Mouse (Mus musculus): ENCODE measurements around the gene Dyrk1a. TPM values are rescaled to one million over a fixed set of nuclear protein-coding genes. Genes with fewer than 3 reads are reported as not detected.

Gene Dyrk1a
- total RNA-seq, 2 experiments from 2014 or later, result 96.7 to 105 TPM

DNA sequence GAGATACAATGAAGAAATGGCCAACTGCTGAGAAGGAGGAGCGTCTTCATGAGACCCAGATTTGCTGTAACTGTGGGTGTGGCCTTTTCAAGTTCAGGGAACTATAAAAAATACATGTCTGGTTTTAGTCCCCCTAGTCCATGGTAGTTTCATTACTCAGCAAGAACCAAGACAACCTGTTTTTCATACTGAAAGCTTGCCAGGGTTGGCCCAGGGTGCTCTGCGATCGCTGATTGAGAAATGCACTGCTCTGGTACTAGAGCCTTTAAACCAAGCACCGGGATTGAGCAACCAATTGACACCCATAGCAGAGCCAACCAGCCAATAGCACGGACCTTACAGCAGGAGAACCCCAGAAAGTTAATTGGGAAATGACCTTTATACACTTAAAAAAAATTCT lies 13.6 kb upstream of the Dyrk1a start:
- no peak for DNase-seq (ENCODE audit: low spot score)

DNA sequence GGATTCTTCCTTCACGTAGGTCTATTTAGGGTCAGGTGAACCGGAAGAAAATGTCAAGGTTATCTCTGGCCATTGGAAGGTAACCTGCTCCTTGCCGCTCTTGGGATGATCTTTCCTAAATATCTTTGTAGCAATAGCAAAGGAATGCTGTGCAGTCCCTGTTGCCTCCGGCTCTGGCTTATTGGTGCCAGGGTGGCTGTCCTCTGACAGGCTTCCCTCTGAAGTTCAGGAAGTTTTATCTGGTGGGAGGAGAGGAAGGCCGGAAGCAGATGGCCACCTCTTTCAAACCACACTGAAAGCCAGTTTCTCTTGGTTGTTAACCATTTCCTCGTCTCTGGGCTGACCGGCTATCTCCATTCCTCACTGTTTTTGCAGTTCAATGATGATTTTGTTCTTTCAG lies 10.5 kb upstream of the Dyrk1a start:
- DNase-seq (ENCODE audit: low spot score), result no peak

GRCm38 (mm10) chr16:94559782-94560181 lies 10.0 kb upstream of the Dyrk1a start:
- DNase-seq (ENCODE audit: low spot score), result no peak

GRCm38 (mm10) chr16:94560618-94561017 lies 9.2 kb upstream of the Dyrk1a start:
- no peak for DNase-seq (ENCODE audit: low spot score)

GRCm38 (mm10) chr16:94566124-94566523 lies 3.7 kb upstream of the Dyrk1a start:
- no peak for DNase-seq (ENCODE audit: low spot score)

DNA sequence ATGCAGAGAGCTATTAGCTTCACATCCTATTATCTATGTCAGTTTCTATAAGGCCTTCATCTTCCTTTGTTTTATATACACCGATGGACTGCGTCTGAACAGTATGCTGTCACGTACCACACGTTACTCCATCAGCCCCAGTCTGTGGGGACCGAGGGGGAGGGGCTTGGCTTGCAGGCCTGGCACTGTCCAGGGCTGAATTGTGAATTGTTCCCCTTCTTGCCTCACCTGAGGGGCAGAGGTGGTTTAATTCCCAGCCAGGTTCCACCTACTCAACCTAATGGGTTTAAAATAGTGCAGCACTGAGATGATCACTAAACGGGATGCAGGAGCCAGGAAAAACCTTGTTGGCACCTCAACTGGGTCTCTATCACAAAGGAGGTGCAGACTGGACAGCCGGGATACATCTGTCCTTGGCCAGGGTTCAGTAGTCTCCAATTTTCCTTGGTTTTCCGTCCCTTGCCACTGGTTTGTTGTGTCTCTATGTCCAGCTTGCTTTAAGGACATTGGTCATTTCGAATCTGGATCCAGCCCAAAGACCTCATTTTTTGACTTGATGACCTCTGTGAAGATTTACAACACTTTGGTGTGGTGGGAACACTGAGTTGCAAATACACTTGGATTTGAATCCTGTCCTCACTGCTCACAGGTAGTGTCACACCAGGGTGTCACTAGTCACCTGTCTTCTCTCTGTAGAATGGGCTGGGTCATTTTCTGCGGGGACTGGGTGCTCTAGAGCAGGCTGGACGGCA lies 2.8 kb upstream of the Dyrk1a start:
- DNase-seq (ENCODE audit: low spot score), result no peak

DNA sequence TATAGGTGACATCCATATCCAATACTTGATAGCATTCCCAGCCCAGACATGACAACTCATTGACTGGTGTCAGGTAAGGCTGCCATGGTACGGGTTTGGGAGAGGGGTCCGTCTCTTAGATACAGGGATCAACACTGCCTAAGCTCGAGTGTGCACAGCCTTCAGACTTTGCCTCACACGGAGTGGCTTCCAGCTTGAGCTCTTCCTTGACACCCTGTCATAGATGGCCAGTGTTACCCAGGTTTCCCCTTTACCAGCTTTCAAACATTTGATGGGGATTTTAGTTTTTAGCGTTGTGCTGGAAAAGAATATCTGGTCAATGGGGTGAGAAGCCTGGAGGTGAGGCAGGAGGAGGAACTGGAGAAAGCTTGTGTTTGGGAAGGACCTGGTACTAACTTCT lies 2.1 kb upstream of the Dyrk1a start:
- no peak for DNase-seq (ENCODE audit: low spot score)

DNA sequence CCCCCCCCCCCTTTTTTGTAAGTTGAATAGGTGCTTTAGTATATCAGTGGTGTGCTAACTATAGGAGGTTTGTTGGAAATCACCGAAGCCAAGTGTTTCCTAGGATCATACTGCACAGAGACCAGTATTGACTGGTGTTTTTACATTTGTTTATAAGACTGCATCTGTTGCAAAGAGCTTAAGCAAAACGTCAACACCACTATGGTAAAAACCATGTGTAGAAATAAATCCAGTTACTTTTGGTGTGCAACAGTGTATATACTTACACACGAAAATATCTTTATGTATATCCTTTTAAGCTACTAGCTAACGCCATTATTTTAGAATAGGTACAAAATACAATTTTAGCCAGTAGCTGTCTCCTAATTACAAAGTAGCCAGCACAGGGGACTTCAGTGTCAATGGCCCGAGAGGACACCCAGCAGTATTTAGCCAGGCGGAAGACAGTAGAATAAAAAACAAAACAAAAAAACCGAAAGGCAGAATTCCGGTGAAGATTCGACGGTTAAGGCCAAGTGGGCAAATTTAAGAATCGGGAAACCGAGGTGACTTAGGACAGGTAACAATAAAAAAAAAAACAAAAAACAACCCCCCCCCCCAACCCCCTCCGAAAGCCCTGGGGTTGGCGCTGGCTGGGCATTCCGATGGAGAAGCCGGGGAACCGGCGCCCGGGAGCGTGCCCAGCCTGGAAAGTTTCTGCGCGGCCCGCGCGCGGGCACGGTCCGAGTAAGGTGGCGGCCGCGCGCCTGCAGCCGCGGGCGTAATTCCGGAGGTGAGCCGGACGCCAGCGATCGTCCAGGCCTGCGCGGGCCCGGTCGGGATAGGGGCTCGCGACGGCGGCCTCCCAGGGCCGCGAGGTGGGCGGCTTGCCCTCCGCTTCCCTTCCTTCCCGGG lies 1.2 kb upstream of the Dyrk1a start:
- peak; percentile 82 for DNase-seq (ENCODE audit: low spot score)

- peak; percentile 63 for DNase-seq (ENCODE audit: low spot score)
These were observed 691 bp downstream of the Dyrk1a start for GRCm38 (mm10) chr16:94570361-94571041.

- no peak for DNase-seq (ENCODE audit: low spot score)
These were observed 1.5 kb downstream of the Dyrk1a start for GRCm38 (mm10) chr16:94571111-94571993.

DNA sequence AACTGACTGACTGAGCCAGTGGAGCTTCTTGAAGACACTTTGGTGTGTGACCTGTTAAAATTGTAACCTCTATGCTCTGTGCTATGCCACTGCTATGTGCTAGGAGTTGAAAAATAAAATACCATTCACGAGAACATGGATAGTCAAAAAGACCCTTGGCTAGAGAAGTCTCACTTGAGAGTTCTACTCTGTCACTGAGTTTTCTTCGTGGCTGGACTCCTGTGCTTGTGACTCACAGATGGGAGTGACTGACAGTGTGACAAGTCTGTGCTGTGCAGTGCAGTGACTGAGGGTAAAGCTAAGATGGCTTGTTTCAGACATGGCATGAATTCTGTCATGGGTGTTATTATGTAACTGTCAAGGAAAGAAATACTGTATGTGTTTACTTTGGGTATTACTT lies 2.6 kb downstream of the Dyrk1a start:
- no peak for DNase-seq (ENCODE audit: low spot score)

DNA sequence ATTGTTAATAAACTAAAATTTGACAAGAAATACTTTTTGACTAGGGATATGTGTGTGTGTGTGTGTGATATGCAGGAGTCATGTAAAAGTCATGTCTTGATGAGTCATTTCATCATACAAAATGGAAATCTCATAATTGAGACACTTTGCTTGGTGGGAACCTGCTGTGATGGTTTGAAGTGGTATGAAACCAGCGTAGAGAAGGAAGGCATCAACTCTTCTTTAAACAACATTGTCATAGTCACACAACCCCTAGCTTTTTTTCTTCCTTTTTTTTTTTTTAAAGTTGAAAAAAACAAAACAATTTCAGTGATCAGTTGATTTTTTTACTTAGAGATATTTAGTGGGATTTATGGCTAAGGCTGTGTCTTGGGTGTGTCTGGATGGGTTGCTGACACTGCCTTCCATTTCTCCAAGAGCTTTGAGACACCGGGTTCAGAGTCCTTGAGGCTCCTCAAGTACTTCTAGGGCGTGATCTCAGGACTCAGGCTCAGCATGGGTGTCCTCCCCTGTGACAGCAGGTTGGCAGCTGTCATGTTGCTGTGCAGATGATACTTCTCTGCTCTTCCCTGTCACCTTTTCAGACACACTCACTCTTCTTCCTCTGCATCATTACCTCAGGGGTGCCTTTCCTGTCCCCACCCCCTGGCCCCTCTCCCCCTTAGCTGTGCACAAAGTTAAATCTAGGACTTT lies 4.4 kb downstream of the Dyrk1a start:
- DNase-seq (ENCODE audit: low spot score), result no peak

DNA sequence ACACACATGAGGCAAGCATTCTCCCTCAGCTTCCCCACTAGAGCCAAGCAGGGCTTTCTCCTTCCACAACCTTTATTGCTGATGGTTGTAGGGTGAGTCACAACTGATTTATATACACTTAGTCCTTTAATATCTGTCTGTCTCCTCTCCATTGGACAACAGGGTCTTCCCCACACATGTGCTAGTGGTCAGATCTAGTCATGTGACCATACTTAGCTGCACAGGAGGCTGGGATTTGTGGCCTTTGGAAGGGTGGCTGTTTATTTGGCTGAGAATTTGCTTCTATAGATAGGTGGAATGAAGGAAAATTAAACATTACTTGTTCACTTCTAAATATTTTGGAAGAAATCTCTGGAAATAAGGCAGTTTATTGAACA lies 4.9 kb downstream of the Dyrk1a start:
- DNase-seq (ENCODE audit: low spot score), result no peak

- no peak for DNase-seq (ENCODE audit: low spot score)
These were observed 5.9 kb downstream of the Dyrk1a start for GRCm38 (mm10) chr16:94575757-94576156.

DNA sequence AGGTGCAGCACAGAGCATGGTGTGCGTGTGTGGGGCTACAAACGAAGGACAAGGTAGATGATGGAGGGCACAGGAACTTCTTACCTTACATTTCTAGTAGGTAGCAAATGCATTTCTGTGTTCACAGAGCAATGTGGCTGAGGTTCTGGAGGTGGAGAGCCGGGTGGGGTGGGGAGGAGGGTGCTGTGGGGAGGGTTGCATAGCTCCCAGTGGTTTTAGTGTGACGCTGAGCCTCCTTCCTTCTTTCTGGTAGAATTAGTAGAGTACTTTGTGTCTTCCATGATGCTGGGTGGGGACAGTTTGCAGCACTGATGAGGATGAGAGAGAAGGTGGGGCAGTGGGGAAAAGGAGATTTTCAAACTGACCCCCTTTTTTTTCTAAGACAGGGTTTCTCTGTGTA lies 9.5 kb downstream of the Dyrk1a start:
- no peak for DNase-seq (ENCODE audit: low spot score)

GRCm38 (mm10) chr16:94580844-94581405 lies 11.1 kb downstream of the Dyrk1a start:
- DNase-seq (ENCODE audit: low spot score), result peak; percentile 25

- DNase-seq (ENCODE audit: low spot score), result no peak
These were observed 16.7 kb downstream of the Dyrk1a start for GRCm38 (mm10) chr16:94586349-94586990.

DNA sequence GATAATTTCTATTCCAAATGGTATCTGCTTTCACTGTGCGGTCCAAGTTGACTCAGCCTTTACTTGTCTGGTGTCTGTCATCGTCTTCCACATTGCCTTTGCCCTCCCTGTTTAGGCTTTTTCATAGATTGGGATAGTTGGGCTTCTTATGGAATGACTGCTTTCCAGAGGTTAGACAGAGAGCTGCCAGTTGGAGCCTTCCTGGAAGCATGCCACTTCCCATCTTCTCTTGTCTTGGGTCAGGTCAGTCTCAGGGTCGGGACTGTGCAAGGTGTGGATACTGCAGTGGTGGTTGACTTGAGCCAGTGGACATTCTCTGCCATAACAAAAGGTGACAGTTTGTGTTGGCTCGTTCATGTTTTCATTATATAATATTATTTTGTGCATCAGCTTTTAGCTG lies 17.7 kb downstream of the Dyrk1a start:
- DNase-seq (ENCODE audit: low spot score), result peak; percentile 53

DNA sequence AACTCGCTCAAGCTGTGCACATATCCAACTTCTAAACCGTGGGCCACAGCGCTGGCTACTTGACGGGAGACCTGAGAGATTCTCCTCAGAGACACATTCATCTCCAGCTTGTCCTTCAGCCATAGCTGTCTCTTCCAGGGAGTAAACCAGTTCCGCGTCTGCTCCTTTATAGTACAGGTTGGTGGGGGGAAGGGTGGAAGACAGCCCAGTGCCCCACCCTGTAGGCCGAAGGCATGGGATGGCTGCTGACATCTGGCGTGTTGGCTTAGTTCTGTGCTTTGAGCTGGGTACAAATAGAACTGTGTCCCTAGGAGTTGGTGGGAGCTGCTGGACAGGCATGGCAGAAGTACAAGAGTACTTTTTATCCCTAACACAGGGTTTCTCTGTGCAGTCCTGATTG lies 18.4 kb downstream of the Dyrk1a start:
- peak; percentile 52 for DNase-seq (ENCODE audit: low spot score)

DNA sequence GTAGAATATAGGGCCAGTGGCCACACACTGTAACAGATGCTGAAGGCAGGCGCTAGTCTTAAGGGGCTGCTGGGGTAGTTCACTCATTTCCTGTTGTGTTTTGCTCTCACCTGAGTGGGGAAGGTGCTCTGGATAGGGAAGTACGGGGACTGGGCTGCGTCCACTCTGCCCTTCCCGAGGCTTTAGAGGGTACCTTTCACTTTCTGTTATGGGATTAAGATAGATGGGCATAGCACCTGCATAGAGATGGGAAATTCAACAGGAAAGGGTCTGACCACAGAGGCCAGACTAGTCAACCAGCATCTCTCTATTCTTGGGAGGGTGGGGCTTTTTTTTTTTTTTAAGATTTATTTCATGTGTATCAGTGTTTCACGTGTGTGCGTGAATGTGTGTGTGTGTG lies 19.2 kb downstream of the Dyrk1a start:
- no peak for DNase-seq (ENCODE audit: low spot score)
